Mouse (Mus musculus) limb, embryonic 11.5 days (tissue): Measurements from ENCODE around the gene Prrc2b. TPM values are rescaled to one million over a fixed set of nuclear protein-coding genes. Genes with fewer than 3 reads are reported as not detected.

Source experiments
- ATAC-seq: fragments of 200-750 bp; cut with Nextera tagmentation; 2 replicates; pipeline ENCODE4 v1.8.0; 2017; ENCODE audit warnings: low read depth; ENCODE audit not compliant: insufficient number of reproducible peaks, low FRiP score, low TSS enrichment
- DNase-seq: peaks from one replicate; pipeline ENCODE4 v3.0.0-alpha.2; 2015; ENCODE audit warnings: low spot score
- H3K27ac ChIP-seq: fragments of 300-500 bp; sonication (generic); replicated peaks from 2 replicates; pipeline ENCODE4 v1.5.1; 2014; ENCODE audit warnings: low read depth, mild to moderate bottlenecking, low read length
- H3K27me3 ChIP-seq: fragments of 300-500 bp; sonication (generic); 2 replicates; pipeline ENCODE4 v1.6.1; 2014; ENCODE audit warnings: mild to moderate bottlenecking, low read length, mixed read lengths; ENCODE audit not compliant: control insufficient read depth, insufficient read depth
- H3K36me3 ChIP-seq: fragments of 300-500 bp; sonication (generic); 2 replicates; pipeline ENCODE4 v1.6.1; 2014; ENCODE audit warnings: mild to moderate bottlenecking, low read length, moderate library complexity, mixed read lengths; ENCODE audit not compliant: control insufficient read depth, insufficient read depth
- H3K4me1 ChIP-seq: fragments of 300-500 bp; sonication (generic); 2 replicates; pipeline ENCODE4 v1.6.1; 2014; ENCODE audit warnings: low read length, mixed read lengths; ENCODE audit not compliant: control insufficient read depth, insufficient read depth
- H3K4me2 ChIP-seq: fragments of 300-500 bp; sonication (generic); 2 replicates; pipeline ENCODE4 v1.6.1; 2014; ENCODE audit warnings: low read depth, mild to moderate bottlenecking, moderate library complexity; ENCODE audit not compliant: severe bottlenecking
- H3K4me3 ChIP-seq: fragments of 300-500 bp; sonication (generic); 2 replicates; pipeline ENCODE4 v1.5.1; 2014; ENCODE audit warnings: low read depth, low read length
- H3K9ac ChIP-seq: fragments of 300-500 bp; sonication (generic); 2 replicates; pipeline ENCODE4 v1.6.1; 2014; ENCODE audit warnings: mild to moderate bottlenecking, low read length
- H3K9me3 ChIP-seq: fragments of 300-500 bp; sonication (generic); 2 replicates; pipeline ENCODE4 v1.6.1; 2016; ENCODE audit warnings: low read length; ENCODE audit not compliant: control insufficient read depth
- WGBS: fragments of 180-500 bp; shearing (Covaris S2); extraction: QIAGEN DNeasy Blood & Tissue Kit; methylation state at CpG from one replicate; pipeline ENCODE4 v1.1.7; 2014; 5-methylcytosine and 5-hydroxymethylcytosine counted together
- polyA plus RNA-seq: library from polyadenylated mRNA; unstranded; fragments of >200 nt; fragmentation: Nextera tagmentation; extraction: Ambion mirVana; gene quantifications from 2 replicates; pipeline ENCODE4 v1.2.1, GENCODE M21; 2014

The Prrc2b gene
- polyA plus RNA-seq, 1 experiment from 2014 or later: 62.5 TPM

- Histone ChIP-seq H3K4me1 (no peaks in the 10 kb centered on the region), H3K36me3 (no peaks in the 10 kb centered on the region), H3K9me3 (no peaks in the 10 kb centered on the region), H3K9ac (no peak overlapping the region), H3K4me3 (no peak overlapping the region), H3K4me2 (no peak overlapping the region), H3K27me3 (no peaks in the 10 kb centered on the region), H3K27ac (no peak overlapping the region)
- WGBS: 67% methylated on average over 6 of the region's 6 CpGs
- no peak for DNase-seq
- ATAC-seq: no peak
Measured at GRCm38 (mm10) chr2:32142368-32142767, 8.5 kb upstream of the Prrc2b start.

- Histone ChIP-seq H3K9ac (no peak overlapping the region), H3K27me3 (no peaks in the 10 kb centered on the region), H3K36me3 (no peaks in the 10 kb centered on the region), H3K4me2 (no peak overlapping the region), H3K4me3 (no peak overlapping the region), H3K4me1 (no peaks in the 10 kb centered on the region), H3K27ac (no peak overlapping the region), H3K9me3 (no peaks in the 10 kb centered on the region)
- 91% methylated on average over 5 of the region's 5 CpGs for WGBS
- no peak for ATAC-seq
- DNase-seq: no peak
Measured at GRCm38 (mm10) chr2:32144633-32145032, 6.2 kb upstream of the Prrc2b start.

- WGBS: 82% methylated on average over 5 of the region's 5 CpGs
- H3K27ac ChIP-seq: no peak overlapping the region
- H3K27me3 ChIP-seq: no peaks in the 10 kb centered on the region
- no peak overlapping the region for H3K9ac ChIP-seq
- no peak overlapping the region for H3K4me3 ChIP-seq
- DNase-seq (no peak), ATAC-seq (no peak)
- H3K4me1 ChIP-seq: no peaks in the 10 kb centered on the region
- H3K36me3 ChIP-seq: no peaks in the 10 kb centered on the region
- H3K4me2 ChIP-seq: no peak overlapping the region
- H3K9me3 ChIP-seq: no peaks in the 10 kb centered on the region
Measured at GRCm38 (mm10) chr2:32146617-32147162, 4.2 kb upstream of the Prrc2b start.

- ATAC-seq: no peak
- 25% methylated on average over 1 of the region's 1 CpGs for WGBS
Measured at GRCm38 (mm10) chr2:32150135-32150534, 747 bp upstream of the Prrc2b start.

GRCm38 (mm10) chr2:32150562-32150923, 339 bp upstream of the Prrc2b start:
- ATAC-seq: peak; percentile 67
- Histone ChIP-seq H3K9me3 (no peaks in the 10 kb centered on the region), H3K4me1 (peaks cover 32% of the 10 kb centered on the region), H3K9ac (peak overlapping the region; percentile 100), H3K27me3 (no peaks in the 10 kb centered on the region), H3K27ac (peak overlapping the region; percentile 99), H3K36me3 (no peaks in the 10 kb centered on the region), H3K4me2 (peak overlapping the region; percentile 80), H3K4me3 (peak overlapping the region; percentile 77)
- 4% methylated on average over 7 of the region's 7 CpGs for WGBS
- DNase-seq: no peak

More at GRCm38 (mm10) chr2:32150135-32150534, 747 bp upstream of the Prrc2b start:
- no peaks in the 10 kb centered on the region for H3K27me3 ChIP-seq
- peak overlapping the region; percentile 80 for H3K4me2 ChIP-seq
- H3K4me3 ChIP-seq: peak overlapping the region; percentile 77
- no peak overlapping the region for H3K27ac ChIP-seq
- H3K9me3 ChIP-seq: no peaks in the 10 kb centered on the region
- H3K9ac ChIP-seq: peak overlapping the region; percentile 100
- H3K36me3 ChIP-seq: no peaks in the 10 kb centered on the region
- no peak for DNase-seq
- peaks cover 29% of the 10 kb centered on the region for H3K4me1 ChIP-seq

GRCm38 (mm10) chr2:32151660-32152366, 931 bp downstream of the Prrc2b start:
- H3K4me1 ChIP-seq: peaks cover 44% of the 10 kb centered on the region
- no peaks in the 10 kb centered on the region for H3K27me3 ChIP-seq
- DNase-seq (peak; percentile 67), ATAC-seq (no peak)
- peak overlapping the region; percentile 80 for H3K4me2 ChIP-seq
- peak overlapping the region; percentile 100 for H3K9ac ChIP-seq
- peak overlapping the region; percentile 99 for H3K27ac ChIP-seq
- WGBS: under 1% methylated on average over 22 of the region's 22 CpGs
- no peaks in the 10 kb centered on the region for H3K9me3 ChIP-seq
- H3K4me3 ChIP-seq: peak overlapping the region; percentile 77
- H3K36me3 ChIP-seq: no peaks in the 10 kb centered on the region; the same call in 1 of the 2 replicates

- Histone ChIP-seq H3K36me3 (no peaks in the 10 kb centered on the region; the same call in 1 of the 2 replicates), H3K9me3 (no peaks in the 10 kb centered on the region), H3K4me2 (peak overlapping the region; percentile 80), H3K27me3 (no peaks in the 10 kb centered on the region), H3K9ac (peak overlapping the region; percentile 100), H3K4me1 (peaks cover 49% of the 10 kb centered on the region), H3K27ac (peak overlapping the region; percentile 75; the same call in 1 of the 2 replicates), H3K4me3 (peak overlapping the region; percentile 77)
- WGBS: 19% methylated on average over 12 of the region's 12 CpGs
- no peak for DNase-seq
- no peak for ATAC-seq
Measured at GRCm38 (mm10) chr2:32152367-32153034, 1.6 kb downstream of the Prrc2b start.

GRCm38 (mm10) chr2:32153041-32153790, 2.3 kb downstream of the Prrc2b start:
- Histone ChIP-seq H3K4me1 (peaks cover 52% of the 10 kb centered on the region), H3K4me3 (peak overlapping the region; percentile 77), H3K9me3 (no peaks in the 10 kb centered on the region), H3K27me3 (no peaks in the 10 kb centered on the region), H3K9ac (peak overlapping the region; percentile 58), H3K36me3 (no peaks in the 10 kb centered on the region; the same call in 1 of the 2 replicates), H3K4me2 (peak overlapping the region; percentile 80), H3K27ac (peak overlapping the region; percentile 75)
- 7% methylated on average over 13 of the region's 13 CpGs for WGBS
- no peak for ATAC-seq
- DNase-seq: peak; percentile 46
